Mouse (Mus musculus): ENCODE measurements around the gene Olfr1302. TPM values are rescaled to one million over a fixed set of nuclear protein-coding genes. Genes with fewer than 3 reads are reported as not detected.

Gene Olfr1302
- total RNA-seq (2015; ENCODE audit: low replicate concordance) = not detected in 2 replicates
- not detected in 2 replicates for total RNA-seq (2017; ENCODE audit: low replicate concordance)

DNA sequence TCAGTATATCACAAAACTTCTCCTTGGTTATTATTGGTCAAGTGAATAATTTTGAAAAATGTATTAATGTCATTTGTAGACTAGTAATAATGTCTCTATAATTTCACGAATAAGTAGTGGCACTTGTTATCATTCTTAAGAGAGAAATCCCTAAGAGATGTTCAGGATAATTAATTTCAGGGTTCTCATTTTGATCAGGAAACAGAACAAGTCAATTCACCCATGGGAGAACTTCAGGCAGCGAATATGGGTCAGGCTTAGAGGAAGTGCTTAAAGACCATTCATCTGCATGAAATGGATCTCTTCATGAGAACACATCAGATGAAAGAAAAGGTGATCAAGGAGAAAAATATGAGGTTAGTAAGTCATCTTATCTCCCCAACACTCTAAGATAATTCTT is at the start of gene Olfr1302:
TSS of gene Olfr1302 (plus strand) at position 301 of the 400 bp plus-strand sequence.
- ATAC-seq (replicated peaks; ENCODE audit: low FRiP score, poor library complexity, severe bottlenecking) = no peak

DNA sequence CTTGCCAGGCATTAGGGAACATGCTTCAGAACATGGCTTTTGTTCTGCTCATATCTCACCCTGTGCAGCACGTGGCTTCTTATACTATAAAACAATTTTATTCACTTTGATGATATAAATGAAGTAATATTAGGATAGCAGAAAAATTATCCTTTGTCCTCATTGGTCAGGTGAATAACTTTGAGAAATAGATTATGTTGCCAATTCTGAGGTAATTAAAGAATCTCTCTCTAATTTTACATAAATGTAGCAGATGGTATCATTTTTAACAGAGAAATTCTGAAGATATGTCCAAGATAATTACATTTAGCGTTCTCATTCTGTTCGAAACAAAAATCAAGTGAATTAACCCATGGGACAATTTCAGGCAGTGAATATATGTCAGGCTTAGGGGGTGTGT is 26.5 kb upstream of the Olfr1302 start, which contains the start of gene Olfr1301:
TSS of gene Olfr1301 (plus strand) at position 301 of the 400 bp plus-strand sequence.
- ATAC-seq (replicated peaks; ENCODE audit: low FRiP score, poor library complexity, severe bottlenecking) = no peak

DNA sequence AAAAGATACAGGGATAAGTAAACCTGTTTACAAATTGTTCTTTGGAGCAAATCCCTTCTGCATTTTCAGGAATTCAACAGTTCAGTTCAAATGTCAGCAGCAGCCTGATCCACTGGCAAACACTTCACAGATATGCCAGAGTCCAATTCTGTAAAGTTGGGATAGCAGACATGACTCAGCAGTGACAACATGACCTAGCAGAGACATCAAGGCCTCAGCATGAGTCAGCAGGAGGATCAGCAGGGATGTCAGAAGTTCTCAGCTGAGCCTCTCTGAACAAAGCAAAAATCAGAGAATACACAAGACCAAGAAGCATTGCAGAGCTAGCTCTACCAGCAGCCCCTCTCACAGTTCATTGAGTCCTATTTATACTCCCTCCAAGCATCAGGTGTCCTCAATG is 35.7 kb downstream of the Olfr1302 start:
- ATAC-seq (replicated peaks; ENCODE audit: low FRiP score, poor library complexity, severe bottlenecking) = no peak

DNA sequence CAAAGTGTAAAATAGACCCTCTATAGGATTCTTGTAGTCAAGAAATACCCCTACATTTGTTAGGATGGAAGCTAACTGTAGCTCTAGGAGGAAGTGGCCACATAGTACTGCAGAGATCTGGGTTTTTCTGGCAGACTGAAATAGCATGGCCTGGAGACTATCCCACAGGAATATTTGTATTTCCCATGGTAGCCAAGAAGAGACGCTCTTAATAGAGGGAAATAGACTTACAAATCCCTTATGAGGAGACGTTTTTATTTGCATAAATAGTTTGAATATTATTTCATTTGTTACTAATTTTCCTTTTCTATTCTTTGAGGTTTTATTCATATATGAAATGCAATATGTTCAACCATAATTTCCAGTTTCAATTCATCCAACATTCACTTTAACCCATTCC is 43.0 kb downstream of the Olfr1302 start, which contains the start of gene Olfr1303:
TSS of gene Olfr1303 (minus strand) at position 101 of the 400 bp plus-strand sequence.
- ATAC-seq (replicated peaks; ENCODE audit: low FRiP score, poor library complexity, severe bottlenecking) = no peak

Other genes starting within 250 kb of the Olfr1302 start
- not detected in 2 replicates for gene Olfr1294, start 237.1 kb upstream of the Olfr1302 start, total RNA-seq (2015; ENCODE audit: low replicate concordance)
- not detected in 2 replicates for gene Olfr1294, start 237.1 kb upstream of the Olfr1302 start, total RNA-seq (2017; ENCODE audit: low replicate concordance)
- not detected in 2 replicates for gene Olfr1295, start 207.7 kb upstream of the Olfr1302 start, total RNA-seq (2015; ENCODE audit: low replicate concordance)
- not detected in 2 replicates for gene Olfr1295, start 207.7 kb upstream of the Olfr1302 start, total RNA-seq (2017; ENCODE audit: low replicate concordance)
- not detected in 2 replicates for gene Olfr1297, start 150.9 kb upstream of the Olfr1302 start, total RNA-seq (2015; ENCODE audit: low replicate concordance)
- not detected in 2 replicates for gene Olfr1297, start 150.9 kb upstream of the Olfr1302 start, total RNA-seq (2017; ENCODE audit: low replicate concordance)
- not detected in 2 replicates for gene Olfr1298, start 128.2 kb upstream of the Olfr1302 start, total RNA-seq (2015; ENCODE audit: low replicate concordance)
- not detected in 2 replicates for gene Olfr1298, start 128.2 kb upstream of the Olfr1302 start, total RNA-seq (2017; ENCODE audit: low replicate concordance)
- not detected in 2 replicates for gene Olfr1299, start 116.0 kb upstream of the Olfr1302 start, total RNA-seq (2015; ENCODE audit: low replicate concordance)
- not detected in 2 replicates for gene Olfr1299, start 116.0 kb upstream of the Olfr1302 start, total RNA-seq (2017; ENCODE audit: low replicate concordance)
- gene Olfr1301, start 26.4 kb upstream of the Olfr1302 start, total RNA-seq (2015; ENCODE audit: low replicate concordance) = not detected in 2 replicates
- gene Olfr1301, start 26.4 kb upstream of the Olfr1302 start, total RNA-seq (2017; ENCODE audit: low replicate concordance) = 0.26 TPM in 1 of 2 replicates, not detected in the other
- not detected in 2 replicates for gene Olfr1303, start 42.9 kb downstream of the Olfr1302 start, total RNA-seq (2015; ENCODE audit: low replicate concordance)
- gene Olfr1303, start 42.9 kb downstream of the Olfr1302 start, total RNA-seq (2017; ENCODE audit: low replicate concordance) = 0.42 TPM in 1 of 2 replicates, not detected in the other
- gene Olfr1305, start 99.7 kb downstream of the Olfr1302 start, total RNA-seq (2015; ENCODE audit: low replicate concordance) = not detected in 2 replicates
- gene Olfr1305, start 99.7 kb downstream of the Olfr1302 start, total RNA-seq (2017; ENCODE audit: low replicate concordance) = not detected in 2 replicates
- gene Olfr1306, start 138.8 kb downstream of the Olfr1302 start, total RNA-seq (2015; ENCODE audit: low replicate concordance) = not detected in 2 replicates
- not detected in 2 replicates for gene Olfr1306, start 138.8 kb downstream of the Olfr1302 start, total RNA-seq (2017; ENCODE audit: low replicate concordance)
- not detected in 2 replicates for gene Olfr1307, start 172.0 kb downstream of the Olfr1302 start, total RNA-seq (2015; ENCODE audit: low replicate concordance)
- gene Olfr1307, start 172.0 kb downstream of the Olfr1302 start, total RNA-seq (2017; ENCODE audit: low replicate concordance) = 0.14 TPM in 1 of 2 replicates, not detected in the other
- not detected in 2 replicates for gene Olfr1308, start 187.5 kb downstream of the Olfr1302 start, total RNA-seq (2015; ENCODE audit: low replicate concordance)
- gene Olfr1308, start 187.5 kb downstream of the Olfr1302 start, total RNA-seq (2017; ENCODE audit: low replicate concordance) = not detected in 2 replicates
- not detected in 2 replicates for gene Olfr1309, start 212.9 kb downstream of the Olfr1302 start, total RNA-seq (2015; ENCODE audit: low replicate concordance)
- gene Olfr1309, start 212.9 kb downstream of the Olfr1302 start, total RNA-seq (2017; ENCODE audit: low replicate concordance) = not detected in 2 replicates
- not detected in 2 replicates for gene Olfr1310, start 235.3 kb downstream of the Olfr1302 start, total RNA-seq (2015; ENCODE audit: low replicate concordance)
- gene Olfr1310, start 235.3 kb downstream of the Olfr1302 start, total RNA-seq (2017; ENCODE audit: low replicate concordance) = not detected in 2 replicates
- not detected in 2 replicates for gene Olfr1311, start 247.0 kb downstream of the Olfr1302 start, total RNA-seq (2015; ENCODE audit: low replicate concordance)
- not detected in 2 replicates for gene Olfr1311, start 247.0 kb downstream of the Olfr1302 start, total RNA-seq (2017; ENCODE audit: low replicate concordance)